8 mouse cellular contexts compared by ENCODE assay signal in the genomic region with DNA sequence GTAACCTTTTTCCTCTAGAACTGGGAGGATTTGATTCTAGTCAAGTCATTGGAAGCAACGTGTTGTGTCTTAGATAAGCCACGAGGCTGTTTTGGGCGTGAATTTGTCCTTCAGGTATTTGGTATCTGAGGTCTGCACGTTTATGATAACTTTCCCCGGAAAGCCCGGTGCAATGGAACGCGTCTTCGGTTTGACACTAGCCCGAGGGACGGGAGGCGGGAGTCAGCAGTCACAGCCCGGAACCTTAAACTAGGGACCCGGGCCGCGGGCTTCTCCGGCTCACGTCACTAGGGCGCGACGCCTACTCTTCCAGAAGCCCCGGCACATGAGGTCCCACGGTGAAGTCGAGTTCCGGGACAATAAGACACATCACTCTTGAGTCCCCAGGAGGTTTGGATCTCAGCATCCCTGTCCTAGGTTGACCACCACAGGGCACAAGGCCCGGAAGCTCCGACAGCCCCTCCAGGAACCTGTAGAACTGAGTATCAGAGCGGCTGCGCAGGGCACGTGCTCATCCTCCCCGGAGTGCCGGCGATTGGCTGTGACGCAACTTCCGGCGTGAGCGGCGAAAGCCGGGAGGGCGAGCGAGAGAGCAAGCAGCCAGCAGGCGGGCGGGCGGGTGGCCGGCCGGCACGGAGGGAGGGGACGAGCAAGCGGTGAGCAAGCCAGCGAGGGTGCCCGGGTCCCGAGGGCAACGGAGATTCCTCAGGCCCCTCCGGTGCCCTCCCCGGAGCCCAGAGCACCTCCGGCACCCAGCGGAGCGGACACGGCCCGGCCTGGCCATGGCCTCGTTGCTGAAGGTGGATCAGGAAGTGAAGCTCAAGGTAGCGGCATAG. TPM values are rescaled to one million over a fixed set of nuclear protein-coding genes. Genes with fewer than 3 reads are reported as not detected.
DNase-seq lines count a peak whose midpoint lies in the region; ATAC-seq lines count a peak whose summit lies in the region.

A gene (plus strand): TSS at position 549 of the 836 bp plus-strand sequence.

- peak; percentile 92 for ATAC-seq in intestine, embryonic 14.5 days (replicated peaks; ENCODE audit: low FRiP score, low TSS enrichment, low read depth)

- H3K9me3 ChIP-seq in intestine, embryonic 14.5 days (ENCODE audit: control insufficient read depth, low read length): no peaks in the 10 kb centered on the region

- H3K36me3 ChIP-seq in intestine, embryonic 14.5 days (ENCODE audit: control insufficient read depth, insufficient read depth, low read length): peaks cover 30% of the 10 kb centered on the region

- intact Hi-C loops in left cerebral cortex, postnatal 14 days (cut with DNase I): loop anchor here (5.0 kb wide), 1 partner anchor 126 kb away; a partner anchor contains a TSS

- peak within 1 kb of the TSS; percentile 85 for H3K27ac ChIP-seq in intestine, embryonic 14.5 days (ENCODE audit: low read depth)

- H3K4me2 ChIP-seq in intestine, embryonic 14.5 days (ENCODE audit: low read length): peak within 1 kb of the TSS; percentile 92

- peaks cover 6% of the 10 kb centered on the region; the same call in 1 of the 2 replicates for H3K4me1 ChIP-seq in intestine, embryonic 14.5 days (replicated peaks; ENCODE audit: control insufficient read depth, insufficient read depth, low read length)

- DNase-seq in adrenal gland, adult (ENCODE audit: inconsistent age in 2 of 2, low spot score in 1 of 2): peak; percentile 95 to 98
- DNase-seq in embryo, embryonic 10.5 days (ENCODE audit: low spot score): peak; percentile 95
- peak; percentile 89 for DNase-seq in gastrocnemius, postnatal 25 days
- DNase-seq in intestine, embryonic 14.5 days (ENCODE audit: low spot score): peak; percentile 98
- peak; percentile 91 to 92 for DNase-seq in left cerebral cortex, postnatal 14 days (ENCODE audit: low spot score in 2 of 2)
- peak; percentile 93 for DNase-seq in mesoderm, embryonic 11.5 days (ENCODE audit: low read depth, low spot score)
- peak; percentile 90 to 91 for DNase-seq in right cerebral cortex, postnatal 36 days (ENCODE audit: low spot score in 2 of 2)
- DNase-seq in yolk sac, embryonic 10.5 days (ENCODE audit: low spot score): peak; percentile 95

- H3K4me3 ChIP-seq in intestine, embryonic 14.5 days (ENCODE audit: low read depth, low read length): peak within 1 kb of the TSS; percentile 96

- H3K9ac ChIP-seq in intestine, embryonic 14.5 days (ENCODE audit: low read length): peak within 1 kb of the TSS; percentile 87

- 0% methylated on average over 50 of the region's 62 CpGs for WGBS in intestine, embryonic 14.5 days

- no peaks in the 10 kb centered on the region for H3K27me3 ChIP-seq in intestine, embryonic 14.5 days (replicated peaks; ENCODE audit: control insufficient read depth, insufficient read depth, low read length)

RNA-seq across cellular contexts. Expression of the gene that starts here (rescaled TPM):
- total RNA-seq in gastrocnemius, postnatal 25 days (2021): 10 to 100 TPM; 66.3 to 67.8 TPM
- 112 and 118 TPM in 2 replicates for polyA plus RNA-seq in intestine, embryonic 14.5 days (2014; fragmentation: Nextera tagmentation; extraction: Ambion mirVana)
- 100 to 1,000 TPM in 1 of 2 experiments, 10 to 100 TPM in 1; 99.8 to 111 TPM for total RNA-seq in left cerebral cortex, postnatal 14 days (2021)

Comparison
In these comparisons a context has a peak if more than half of its experiments do, and no peak if none do; other contexts are left out.
1. Peak in every context shown above with its lines: DNase-seq, ATAC-seq, H3K4me3 ChIP-seq and H3K27ac ChIP-seq.